Mouse (Mus musculus) left cerebral cortex, postnatal 36 days (tissue): Measurements from ENCODE around the gene Limk1. TPM values are rescaled to one million over a fixed set of nuclear protein-coding genes. Genes with fewer than 3 reads are reported as not detected.
"Not testable (repeated sequence)": the region's sequence is repeated elsewhere in the genome, so short reads cannot be mapped to it uniquely, and the experiment has no call there.

Source experiments
- DNase-seq, 2 experiments: peaks; one replicate each; pipeline ENCODE4 v3.0.0; 2021 to 2022; ENCODE audit warnings: low spot score in 2 of 2, mixed read lengths in 1 of 2
- intact Hi-C: fragments of 180-260 bp; cut with DNase I; formaldehyde crosslinking; loops from one replicate; pipeline ENCODE4 v1.15.1; 2025
- total RNA-seq, 2 experiments: library from RNA; stranded (reverse); gene quantifications; 2 replicates each; pipeline ENCODE4 v1.2.3; 2021

The Limk1 gene
- total RNA-seq, 2 experiments from 2014 or later: 63.2 to 71.6 TPM

DNA sequence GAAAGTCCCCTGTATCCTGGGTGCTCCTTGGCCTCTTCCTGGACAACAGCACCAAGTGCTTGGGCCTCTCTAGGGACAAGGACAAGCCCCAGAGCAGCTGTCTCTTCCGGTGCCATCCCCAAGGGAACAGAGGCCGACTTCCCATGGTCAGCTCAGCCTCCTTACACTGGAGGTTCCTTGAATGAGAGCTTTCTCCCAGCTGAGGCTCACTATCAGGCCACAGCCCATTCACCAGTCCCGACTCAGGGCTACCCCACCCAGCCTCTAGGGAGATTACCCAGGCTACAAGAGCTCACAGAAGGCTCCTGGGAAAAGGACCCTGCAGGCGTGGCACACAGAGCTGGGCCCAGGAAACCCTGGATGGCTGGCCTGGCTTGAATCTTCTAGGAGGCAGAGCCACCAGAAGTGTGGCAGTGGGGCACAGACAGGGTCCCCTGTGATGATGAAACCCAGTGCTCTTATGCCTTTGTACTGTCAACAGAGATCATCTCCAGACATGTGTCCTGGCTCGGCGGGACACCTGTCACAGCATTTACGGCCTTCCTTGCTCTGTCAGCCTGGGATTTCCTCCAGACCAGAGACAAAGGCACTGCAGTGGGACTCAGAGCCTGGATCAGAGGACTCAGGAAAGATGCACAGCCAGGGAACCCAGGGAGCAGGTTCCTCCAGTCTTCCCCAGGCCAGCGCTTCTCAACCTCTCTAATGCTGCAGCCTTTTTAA is 9.4 kb downstream of the Limk1 start:
- intact Hi-C loops: no loop called here

GRCm38 (mm10) chr5:134678031-134678430 is 10.4 kb downstream of the Limk1 start:
- DNase-seq: no peak
- intact Hi-C loops: no loop called here

More for the DNA sequence above, 9.4 kb downstream of the Limk1 start:
- no peak for DNase-seq

- intact Hi-C loops: no loop called here
Measured at GRCm38 (mm10) chr5:134677491-134677890, 10.9 kb downstream of the Limk1 start.

DNA sequence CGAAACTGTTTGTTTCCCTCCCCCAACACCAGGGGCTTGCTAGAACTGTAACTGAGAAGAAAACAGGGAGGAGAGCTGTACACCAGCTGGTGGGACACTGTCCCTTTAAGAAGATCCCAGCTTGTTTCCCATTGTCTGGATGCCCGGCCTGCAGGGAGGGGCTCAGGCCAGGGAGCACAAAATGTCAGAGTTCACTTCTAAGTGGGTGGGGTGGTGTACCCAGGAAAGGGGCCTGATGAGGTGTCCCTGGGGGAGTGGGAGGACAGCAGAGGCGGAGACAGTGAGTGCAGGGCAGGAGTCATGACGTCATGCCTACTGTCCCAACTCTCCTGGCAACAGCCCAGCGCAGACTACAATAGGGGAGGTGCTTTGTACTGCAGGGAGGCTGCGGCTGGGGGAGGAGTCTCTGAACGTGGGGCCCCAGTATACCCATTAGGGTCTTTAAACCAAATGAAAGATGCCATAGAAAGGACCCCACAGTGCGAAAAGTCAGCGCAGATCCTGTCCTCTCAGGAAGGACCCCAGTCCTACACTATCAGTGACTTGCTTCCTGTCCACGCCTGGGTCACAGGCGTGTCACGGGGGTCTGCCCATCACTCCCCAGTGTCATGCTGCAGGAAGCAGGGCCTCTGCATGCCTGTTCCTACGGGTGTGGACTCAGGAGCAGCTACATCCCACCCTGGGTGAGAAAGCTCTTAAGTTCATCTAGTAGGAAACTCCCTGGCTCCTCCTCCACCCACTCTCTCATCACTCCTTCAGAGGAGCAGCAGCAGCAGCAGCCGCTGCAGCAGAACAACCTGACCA is 12.2 kb downstream of the Limk1 start:
- intact Hi-C loops: loop anchor here (1.0 kb wide), 1 partner anchor 12 kb away; the partner anchor contains the start of gene Limk1
- peak; percentile 37 to 46 for DNase-seq

More at GRCm38 (mm10) chr5:134677491-134677890, 10.9 kb downstream of the Limk1 start:
- no peak for DNase-seq

GRCm38 (mm10) chr5:134674977-134675376 is 13.4 kb downstream of the Limk1 start:
- intact Hi-C loops: no loop called here

GRCm38 (mm10) chr5:134672611-134673010 is 15.8 kb downstream of the Limk1 start:
- intact Hi-C loops: no loop called here

More at GRCm38 (mm10) chr5:134674977-134675376, 13.4 kb downstream of the Limk1 start:
- DNase-seq: no peak

DNA sequence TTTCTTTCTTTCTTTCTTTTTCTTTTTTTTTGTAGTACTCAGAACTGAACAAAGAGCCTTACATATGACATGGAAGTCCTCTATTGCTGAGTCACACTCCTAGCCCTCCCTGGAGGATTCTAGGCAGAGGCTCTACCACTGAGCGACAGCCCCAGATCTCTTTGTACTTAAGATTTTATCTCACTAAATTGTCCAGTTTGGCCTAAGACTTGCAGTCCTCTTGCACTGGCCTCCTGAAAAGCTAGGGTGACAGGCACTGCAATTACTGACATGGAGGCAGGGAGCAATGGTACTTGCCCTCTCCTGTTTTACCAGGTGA is 16.2 kb downstream of the Limk1 start:
- intact Hi-C loops: no loop called here
- no peak for DNase-seq

More at GRCm38 (mm10) chr5:134672611-134673010, 15.8 kb downstream of the Limk1 start:
- DNase-seq: no peak

DNA sequence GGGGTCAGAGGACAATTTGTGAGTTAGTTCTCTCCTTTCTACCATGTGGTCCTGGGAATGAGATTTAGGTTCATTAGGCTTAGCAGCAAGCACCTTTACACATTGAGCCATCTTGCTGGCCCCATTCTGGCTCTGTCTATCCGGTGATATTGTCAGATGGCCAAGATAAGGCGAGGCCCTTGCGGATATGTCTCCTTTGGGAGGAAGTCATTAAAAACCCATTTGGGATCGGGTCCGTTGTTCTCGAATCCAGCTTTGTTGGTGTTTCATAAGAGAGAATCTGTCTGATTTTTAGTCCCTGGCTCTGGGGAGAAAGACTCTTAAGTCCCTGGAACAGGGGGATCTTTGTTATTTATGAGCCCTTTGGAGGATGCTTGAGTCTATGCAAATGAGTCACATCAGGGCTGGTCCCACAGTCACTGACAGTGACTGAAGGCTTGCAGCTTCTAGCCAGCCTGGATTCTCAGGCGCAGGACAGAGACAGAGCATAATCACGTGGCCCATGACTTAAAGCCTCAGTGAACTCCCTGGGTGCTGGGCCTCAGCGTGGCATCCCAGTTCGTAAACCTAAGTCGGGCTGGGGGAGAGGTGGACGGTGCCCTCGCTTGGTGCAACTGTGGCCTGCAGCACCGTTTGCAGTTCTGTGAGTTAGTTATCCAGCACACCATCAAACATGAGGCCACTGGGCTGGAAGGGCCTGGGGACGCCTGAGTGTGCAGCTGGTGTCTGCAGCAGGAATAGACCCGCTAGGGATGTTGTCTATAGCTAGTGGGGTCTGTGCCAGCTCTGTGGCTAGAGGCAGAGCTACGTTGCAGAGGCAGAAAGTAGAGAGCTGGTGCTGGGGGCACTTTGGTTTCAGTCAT is 16.8 kb downstream of the Limk1 start:
- DNase-seq: no peak
- intact Hi-C loops: no loop called here

DNA sequence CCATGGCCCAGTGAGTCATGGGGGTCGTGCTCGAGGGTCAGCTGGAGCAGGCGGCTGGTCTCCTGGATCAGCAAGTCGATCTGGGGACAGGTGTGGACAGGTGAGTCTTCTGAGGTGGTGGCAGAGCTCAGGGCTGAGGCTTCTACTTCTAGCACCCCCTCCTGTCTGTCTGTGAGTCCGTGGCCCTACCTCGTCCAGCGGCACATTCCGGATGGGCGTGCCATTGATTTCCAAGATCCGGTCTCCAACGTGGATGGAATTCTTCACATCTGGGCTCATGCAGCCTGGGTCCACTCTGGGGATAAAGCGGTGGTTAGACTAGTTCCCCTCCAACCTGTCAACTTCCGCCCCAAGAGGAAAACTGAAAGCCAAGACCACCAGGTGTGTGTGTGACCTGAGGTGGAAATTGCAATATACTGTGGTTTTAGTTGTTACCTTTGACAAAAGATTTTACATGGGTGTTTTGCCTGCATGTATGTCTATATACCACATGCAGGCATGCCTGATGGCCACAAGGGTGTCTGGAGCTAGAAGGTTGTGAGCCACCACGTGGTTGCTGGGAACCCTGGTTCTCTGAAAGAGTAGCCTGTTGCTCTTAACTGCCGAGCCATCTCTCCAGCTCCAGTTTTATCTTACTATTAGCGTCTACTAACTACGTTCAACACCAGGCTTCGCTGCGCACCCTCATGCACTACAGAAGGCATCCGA is 19.2 kb downstream of the Limk1 start:
- no peak for DNase-seq
- intact Hi-C loops: loop anchor here (5.0 kb wide), 1 partner anchor 38 kb away; no protein-coding TSS in a partner anchor

- DNase-seq: no peak
- intact Hi-C loops: loop anchor here (5.0 kb wide), 1 partner anchor 39 kb away; no protein-coding TSS in a partner anchor
Measured at GRCm38 (mm10) chr5:134668495-134668894, 19.9 kb downstream of the Limk1 start.

- intact Hi-C loops: no loop called here
- no peak for DNase-seq
Measured at GRCm38 (mm10) chr5:134656708-134657107, 31.7 kb downstream of the Limk1 start.

DNA sequence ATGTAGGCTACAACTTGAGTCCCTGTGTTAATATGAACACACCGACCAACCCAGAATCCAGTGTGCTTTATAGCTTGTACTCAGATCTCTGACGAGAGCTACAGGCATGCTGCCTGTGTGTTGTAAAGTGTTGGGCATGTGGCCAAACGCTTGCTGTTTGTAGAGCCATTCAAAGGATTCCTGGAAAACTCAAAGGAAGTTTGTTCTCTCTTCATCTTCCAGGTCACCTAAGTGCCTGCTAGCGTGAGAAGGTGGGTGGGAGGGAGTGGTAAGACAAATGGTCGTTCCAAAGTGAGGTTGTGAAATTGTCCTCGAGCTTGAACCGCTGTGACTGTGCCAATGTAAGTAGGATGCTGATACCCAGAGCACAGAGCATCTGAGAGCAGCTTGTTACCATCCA is 36.4 kb downstream of the Limk1 start:
- DNase-seq: no peak
- intact Hi-C loops: no loop called here

GRCm38 (mm10) chr5:134650926-134651325 is 37.5 kb downstream of the Limk1 start:
- intact Hi-C loops: no loop called here
- no peak for DNase-seq

DNA sequence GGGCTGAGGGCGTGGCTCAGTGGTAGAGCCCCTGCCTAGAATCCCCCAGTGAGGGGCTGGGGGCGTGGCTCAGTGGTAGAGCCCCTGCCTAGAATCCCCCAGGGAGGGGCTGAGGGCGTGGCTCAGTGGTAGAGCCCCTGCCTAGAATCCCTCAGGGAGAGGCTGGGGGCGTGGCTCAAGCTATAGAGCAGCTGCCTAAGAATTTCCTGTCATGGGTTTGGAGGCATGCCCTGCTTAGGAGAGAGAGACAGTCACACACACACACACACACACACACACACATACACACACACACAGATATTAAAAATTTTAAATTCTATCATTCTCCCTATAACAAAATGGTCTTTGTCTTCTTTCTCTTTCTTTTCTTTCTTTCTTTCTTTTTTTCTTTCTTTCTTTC is 39.4 kb downstream of the Limk1 start:
- intact Hi-C loops: not testable (repeated sequence)

DNA sequence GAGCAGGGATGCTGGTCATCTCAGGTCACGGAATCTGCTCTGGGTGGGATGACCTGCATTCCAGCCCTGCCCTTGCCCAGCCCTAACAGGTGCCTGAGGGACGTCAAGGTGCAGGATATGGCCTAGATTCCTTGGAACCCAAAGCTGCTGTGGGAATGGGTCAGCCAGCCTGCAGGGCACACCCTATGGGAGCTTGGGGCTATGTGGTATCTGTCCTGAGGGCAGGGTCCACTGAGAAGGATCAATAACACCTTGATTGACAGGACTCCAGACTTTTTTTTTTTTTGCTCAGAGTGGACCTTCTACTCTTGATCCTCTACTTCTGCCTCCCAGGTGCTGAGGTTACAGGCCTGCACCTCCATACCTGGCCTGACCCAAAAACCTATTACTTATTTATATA is 41.0 kb downstream of the Limk1 start:
- intact Hi-C loops: no loop called here
- no peak for DNase-seq

More for the DNA sequence above, 39.4 kb downstream of the Limk1 start:
- DNase-seq: not testable (repeated sequence)

DNA sequence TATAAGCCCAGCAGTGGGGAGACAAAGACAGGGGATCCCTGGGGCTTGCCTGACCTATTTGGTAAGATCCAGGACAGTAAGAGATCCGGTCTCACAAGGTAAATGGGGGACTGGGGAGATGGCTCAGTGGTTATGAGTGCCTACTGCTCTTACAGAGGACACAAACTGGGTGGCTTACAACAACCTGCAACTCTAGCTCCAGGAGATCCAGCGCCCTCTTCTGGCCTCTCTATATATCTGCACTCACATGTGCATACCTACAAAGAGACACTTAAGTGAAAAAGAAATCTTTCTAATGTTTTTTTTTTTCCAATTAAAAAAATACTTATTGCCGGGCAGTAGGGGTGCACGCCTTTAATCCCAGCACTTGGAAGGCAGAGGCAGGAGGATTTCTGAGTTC is 41.9 kb downstream of the Limk1 start:
- intact Hi-C loops: no loop called here
- no peak for DNase-seq

DNA sequence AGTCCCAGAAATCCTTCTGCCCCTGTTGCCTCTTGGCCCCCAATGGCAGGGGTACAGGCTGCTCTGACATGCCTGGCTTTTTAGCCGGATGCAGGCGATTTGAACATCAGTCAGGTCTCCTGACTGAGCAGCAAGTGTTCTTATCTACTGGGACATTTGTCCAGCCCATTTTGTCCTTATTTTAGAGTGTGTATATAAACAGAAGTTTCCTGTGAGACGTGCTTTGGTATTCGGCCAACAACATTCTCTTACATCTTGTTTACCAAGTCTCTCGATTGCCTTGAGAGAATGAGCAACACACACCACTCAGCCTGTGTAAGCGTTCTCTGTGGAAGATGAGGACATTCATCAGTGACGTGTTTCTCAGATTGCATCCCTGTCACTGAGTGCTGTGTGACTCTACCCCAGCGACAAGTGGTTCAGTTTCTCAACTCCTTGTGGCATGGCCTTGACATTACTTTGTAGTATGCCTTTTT is 43.7 kb downstream of the Limk1 start:
- DNase-seq: no peak
- intact Hi-C loops: no loop called here

GRCm38 (mm10) chr5:134644121-134644520 is 44.3 kb downstream of the Limk1 start:
- intact Hi-C loops: no loop called here
- DNase-seq: no peak

- intact Hi-C loops: no loop called here
- DNase-seq: no peak
Measured at GRCm38 (mm10) chr5:134640371-134640770, 48.0 kb downstream of the Limk1 start.
